In the genomic region with DNA sequence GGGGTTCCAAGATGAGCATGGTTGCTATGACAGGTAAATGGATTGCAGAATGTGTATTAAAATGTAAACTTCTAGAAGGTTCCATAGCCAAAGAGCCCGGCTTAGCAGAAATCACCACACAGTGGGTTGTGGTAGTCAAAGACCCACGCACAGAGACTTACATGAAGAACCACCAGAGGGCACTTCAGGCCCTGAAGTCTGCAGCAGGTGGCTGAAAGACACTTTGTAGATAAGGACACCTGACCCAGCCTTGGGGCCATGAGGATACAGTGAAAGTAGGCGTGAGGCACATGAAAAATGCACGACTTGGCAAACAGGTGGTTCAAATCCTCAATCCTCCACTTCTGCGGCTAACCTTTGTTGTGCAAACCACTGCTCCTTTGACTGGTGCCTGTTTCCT, we compare ENCODE assay signal across 9 mouse cellular contexts. TPM values are rescaled to one million over a fixed set of nuclear protein-coding genes. Genes with fewer than 3 reads are reported as not detected.
DNase-seq lines count a peak whose midpoint lies in the region; ATAC-seq lines count a peak whose summit lies in the region.
"Had no signal": no experiment of that assay in that cellular context is flagged by ENCODE, and none has a peak within 500 bp of the region (broad histone marks: within the 10 kb centered on the region; RNA-seq: fewer than 3 reads in every experiment).

No protein-coding gene starts in this region.

- no peak for ATAC-seq in heart, embryonic 12.5 days (ENCODE audit: insufficient number of reproducible peaks, low FRiP score)
- peak; percentile 65 for ATAC-seq in forebrain, embryonic 16.5 days
- ATAC-seq in midbrain, embryonic 13.5 days: peak; percentile 24; the same call in 1 of the 2 replicates

- no peaks in the 10 kb centered on the region for H3K27me3 ChIP-seq in heart, embryonic 12.5 days (replicated peaks)
- no peaks in the 10 kb centered on the region for H3K27me3 ChIP-seq in forebrain, embryonic 16.5 days (replicated peaks; ENCODE audit: control insufficient read depth, insufficient read depth, low read length)
- no peaks in the 10 kb centered on the region for H3K27me3 ChIP-seq in midbrain, embryonic 13.5 days

- peak; percentile 30 to 40 for DNase-seq in heart, postnatal 10 days
- DNase-seq in urinary bladder, postnatal 36 days (ENCODE audit: low spot score in 2 of 2): peak; percentile 18 to 19
- no peak for DNase-seq in urinary bladder, postnatal 10 days (ENCODE audit: low spot score)
- DNase-seq in layer of hippocampus, adult 11-12 months (ENCODE audit: low spot score): no peak
- no peak for DNase-seq in urinary bladder, postnatal 4 days (ENCODE audit: low spot score in 2 of 2)

- H3K4me2 ChIP-seq in heart, embryonic 12.5 days: no peak overlapping the region
- H3K4me2 ChIP-seq in forebrain, embryonic 16.5 days (ENCODE audit: low read length): no peak overlapping the region
- H3K4me2 ChIP-seq in midbrain, embryonic 13.5 days (replicated peaks): no peak overlapping the region

- no peak overlapping the region for H3K27ac ChIP-seq in heart, embryonic 12.5 days (ENCODE audit: poor library complexity, severe bottlenecking)
- H3K27ac ChIP-seq in forebrain, embryonic 16.5 days (ENCODE audit: low read length): no peak overlapping the region
- H3K27ac ChIP-seq in midbrain, embryonic 13.5 days: no peak overlapping the region

- no peaks in the 10 kb centered on the region for H3K4me1 ChIP-seq in heart, embryonic 12.5 days (replicated peaks)
- H3K4me1 ChIP-seq in forebrain, embryonic 16.5 days (replicated peaks; ENCODE audit: control insufficient read depth, insufficient read depth, low read length): no peaks in the 10 kb centered on the region
- no peaks in the 10 kb centered on the region for H3K4me1 ChIP-seq in midbrain, embryonic 13.5 days (replicated peaks)

- intact Hi-C loops in heart, postnatal 10 days (cut with DNase I): loop anchor here (1.0 to 5.0 kb wide), 2 partner anchors 65 to 284 kb away; no protein-coding TSS in a partner anchor

- H3K4me3 ChIP-seq in heart, embryonic 12.5 days: no peak overlapping the region
- no peak overlapping the region for H3K4me3 ChIP-seq in forebrain, embryonic 16.5 days (replicated peaks; ENCODE audit: low read length)
- H3K4me3 ChIP-seq in midbrain, embryonic 13.5 days (replicated peaks): no peak overlapping the region
- H3K4me3 ChIP-seq: myocyte had no signal

- WGBS in heart, embryonic 12.5 days: 48% methylated on average over 5 of the region's 5 CpGs
- 57% methylated on average over 5 of the region's 5 CpGs for WGBS in forebrain, embryonic 16.5 days
- WGBS in midbrain, embryonic 13.5 days: 67% methylated on average over 5 of the region's 5 CpGs

- H3K9me3 ChIP-seq in heart, embryonic 12.5 days (replicated peaks): peaks cover 7% of the 10 kb centered on the region
- no peaks in the 10 kb centered on the region for H3K9me3 ChIP-seq in forebrain, embryonic 16.5 days (ENCODE audit: control insufficient read depth, low read length)
- no peaks in the 10 kb centered on the region for H3K9me3 ChIP-seq in midbrain, embryonic 13.5 days

- H3K9ac ChIP-seq in heart, embryonic 12.5 days: no peak overlapping the region
- H3K9ac ChIP-seq in forebrain, embryonic 16.5 days (replicated peaks; ENCODE audit: low read depth, low read length): no peak overlapping the region
- no peak overlapping the region for H3K9ac ChIP-seq in midbrain, embryonic 13.5 days (replicated peaks)

- H3K36me3 ChIP-seq in heart, embryonic 12.5 days: no peaks in the 10 kb centered on the region
- peaks cover 3% of the 10 kb centered on the region; the same call in 1 of the 2 replicates for H3K36me3 ChIP-seq in forebrain, embryonic 16.5 days (ENCODE audit: control insufficient read depth, insufficient read depth)
- peaks cover 34% of the 10 kb centered on the region for H3K36me3 ChIP-seq in midbrain, embryonic 13.5 days

RNA-seq across cellular contexts. Expression of gene Rad18, which starts 20.7 kb away (rescaled TPM):
- total RNA-seq in heart, postnatal 10 days (2021): 1 to 10 TPM; 6.3 to 6.6 TPM
- 28.8 and 30.7 TPM in 2 replicates for polyA plus RNA-seq in heart, embryonic 12.5 days (2016; fragmentation: Nextera tagmentation; extraction: Ambion mirVana)
- polyA plus RNA-seq in forebrain, embryonic 16.5 days (2015; fragmentation: Nextera tagmentation; extraction: Ambion mirVana): 20.0 and 20.3 TPM in 2 replicates
- polyA plus RNA-seq in midbrain, embryonic 13.5 days (2015; fragmentation: Nextera tagmentation; extraction: Ambion mirVana): 18.6 and 19.5 TPM in 2 replicates

Comparison
In these comparisons a context has a peak if more than half of its experiments do, and no peak if none do; other contexts are left out.
1. DNase-seq: peak in heart, postnatal 10 days (2 of 2) and urinary bladder, postnatal 36 days (2 of 2); none in urinary bladder, postnatal 10 days (single experiment), layer of hippocampus, adult 11-12 months (single experiment) and urinary bladder, postnatal 4 days (0 of 2).